Mouse (Mus musculus) E14TG2a.4 (cell line): ENCODE results near the gene Masp2.

ENCODE experiments used
- CTCF ChIP-seq: conservative IDR thresholded peaks from 2 replicates; pipeline ENCODE4 v1.5.1; 2014; ENCODE audit warnings: low read length
- NANOG ChIP-seq: IDR thresholded peaks from 2 replicates; pipeline ENCODE4 v1.6.1; 2014; ENCODE audit warnings: borderline replicate concordance, low read length, mixed read lengths
- POU5F1 ChIP-seq: IDR thresholded peaks from 2 replicates; pipeline ENCODE4 v1.6.1; 2014; ENCODE audit warnings: low read length, borderline replicate concordance

- TF ChIP-seq CTCF (no peak), POU5F1 (no peak), NANOG (no peak)
These were observed 29.1 kb upstream of the Masp2 start for GRCm38 (mm10) chr4:148573222-148573621.
